Mouse (Mus musculus) lung, adult 2 months (tissue): ENCODE data around the gene Nfx1.

ENCODE experiments used
- CTCF ChIP-seq: fragments of 200-500 bp; IDR thresholded peaks from 2 replicates; pipeline ENCODE4 v1.5.1; 2011; ENCODE audit warnings: mild to moderate bottlenecking, low read length, control low read depth; ENCODE audit not compliant: insufficient read depth
- POLR2A ChIP-seq: fragments of 200-500 bp; IDR thresholded peaks from 2 replicates; pipeline ENCODE4 v1.6.1; 2011; ENCODE audit warnings: low read depth, mild to moderate bottlenecking, control low read depth, low read length, borderline replicate concordance; ENCODE audit errors: extremely low read depth

DNA sequence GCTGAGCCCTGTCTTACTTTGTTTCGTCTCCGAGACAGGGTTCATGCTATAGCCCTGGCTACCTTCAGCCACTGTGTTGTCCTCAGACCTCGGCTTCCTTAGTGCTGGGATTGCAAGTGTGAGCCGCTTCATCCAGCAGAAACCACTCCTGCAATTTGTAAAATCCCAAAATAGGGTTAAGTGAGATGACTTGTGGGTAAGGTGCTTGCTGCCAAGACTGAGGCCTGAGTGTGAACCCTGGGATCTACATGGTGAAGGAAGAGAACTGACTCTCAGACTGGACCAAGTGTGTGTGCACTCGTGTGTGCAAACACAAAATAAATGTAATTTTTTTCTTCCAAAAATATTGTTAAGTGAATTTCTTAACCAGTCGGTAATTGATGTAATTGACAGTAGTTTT is 18.9 kb downstream of the Nfx1 start:
- TF ChIP-seq CTCF (no peak), POLR2A (no peak)
